Mouse (Mus musculus) embryonic facial prominence, embryonic 15.5 days (tissue): ENCODE measurements around the gene Trpv5. TPM values are rescaled to one million over a fixed set of nuclear protein-coding genes. Genes with fewer than 3 reads are reported as not detected.

Source experiments
- ATAC-seq: fragments of 200-750 bp; cut with Nextera tagmentation; 2 replicates; pipeline ENCODE4 v1.8.0; 2017; ENCODE audit warnings: low read depth, moderate TSS enrichment; ENCODE audit not compliant: insufficient number of reproducible peaks, low FRiP score, low TSS enrichment
- H3K27ac ChIP-seq: fragments of 300-500 bp; sonication (generic); replicated peaks from 2 replicates; pipeline ENCODE4 v1.5.1; 2015; ENCODE audit warnings: mild to moderate bottlenecking, inconsistent platforms
- H3K27me3 ChIP-seq: fragments of 300-500 bp; sonication (generic); 2 replicates; pipeline ENCODE4 v1.6.1; 2015; ENCODE audit warnings: inconsistent platforms
- H3K36me3 ChIP-seq: fragments of 300-500 bp; sonication (generic); 2 replicates; pipeline ENCODE4 v1.6.1; 2015; ENCODE audit warnings: mild to moderate bottlenecking, inconsistent platforms
- H3K4me1 ChIP-seq: fragments of 300-500 bp; sonication (generic); 2 replicates; pipeline ENCODE4 v1.6.1; 2015; ENCODE audit warnings: inconsistent platforms
- H3K4me2 ChIP-seq: fragments of 300-500 bp; sonication (generic); replicated peaks from 2 replicates; pipeline ENCODE4 v1.6.1; 2015; ENCODE audit warnings: mild to moderate bottlenecking, inconsistent platforms
- H3K4me3 ChIP-seq: fragments of 300-500 bp; sonication (generic); replicated peaks from 2 replicates; pipeline ENCODE4 v1.5.1; 2015; ENCODE audit warnings: mild to moderate bottlenecking, inconsistent platforms
- H3K9ac ChIP-seq: fragments of 300-500 bp; sonication (generic); 2 replicates; pipeline ENCODE4 v1.6.1; 2015; ENCODE audit warnings: inconsistent platforms
- H3K9me3 ChIP-seq: fragments of 300-500 bp; sonication (generic); replicated peaks from 2 replicates; pipeline ENCODE4 v1.6.1; 2016; ENCODE audit warnings: inconsistent platforms
- WGBS: fragments of 180-500 bp; shearing (Covaris S2); methylation state at CpG from one replicate; pipeline ENCODE4 v1.1.7; 2015; 5-methylcytosine and 5-hydroxymethylcytosine counted together
- polyA plus RNA-seq: library from polyadenylated mRNA; unstranded; fragments of >200 nt; fragmentation: Nextera tagmentation; extraction: Ambion mirVana; gene quantifications from 2 replicates; pipeline ENCODE4 v1.2.1, GENCODE M21; 2015

The Trpv5 gene
- polyA plus RNA-seq, 1 experiment from 2014 or later, result not detected

DNA sequence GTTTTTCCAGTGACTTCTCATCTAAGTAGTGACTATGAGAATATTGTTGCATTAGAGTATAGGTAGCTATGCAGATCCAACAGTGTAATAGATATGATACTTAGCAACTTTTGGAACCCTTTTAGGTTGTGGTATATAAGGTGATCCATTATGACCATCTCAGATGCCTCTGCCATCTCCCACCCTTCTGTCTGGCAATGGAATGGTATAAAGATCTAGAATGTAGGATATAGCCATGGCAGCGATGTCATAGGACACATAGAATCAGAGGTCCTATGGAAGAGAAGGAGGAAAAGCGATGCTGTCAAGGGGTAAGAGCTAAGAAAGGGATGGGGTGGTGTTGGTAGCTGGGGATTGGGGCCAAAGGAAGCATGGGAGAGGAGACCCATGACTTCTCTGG, 3.6 kb upstream of the Trpv5 start, which contains the start of gene Llcfc1:
Llcfc1 (plus strand) TSS at position 301 of the 400 bp plus-strand sequence.
- Histone ChIP-seq H3K27ac (no peak within 1 kb of the TSS), H3K9me3 (no peaks in the 10 kb centered on the region), H3K36me3 (no peaks in the 10 kb centered on the region), H3K4me2 (no peak within 1 kb of the TSS), H3K9ac (no peak within 1 kb of the TSS), H3K4me1 (no peaks in the 10 kb centered on the region), H3K4me3 (no peak within 1 kb of the TSS), H3K27me3 (no peaks in the 10 kb centered on the region)
- no peak for ATAC-seq
- 78% methylated on average over 2 of the region's 2 CpGs for WGBS

- Histone ChIP-seq H3K4me1 (no peaks in the 10 kb centered on the region), H3K27ac (no peak overlapping the region), H3K4me2 (no peak overlapping the region), H3K36me3 (no peaks in the 10 kb centered on the region), H3K27me3 (no peaks in the 10 kb centered on the region), H3K9me3 (no peaks in the 10 kb centered on the region), H3K9ac (no peak overlapping the region), H3K4me3 (no peak overlapping the region)
- no peak for ATAC-seq
- WGBS, result 71% methylated on average over 5 of the region's 5 CpGs
These were observed 1.1 kb upstream of the Trpv5 start for GRCm38 (mm10) chr6:41681656-41682055.

GRCm38 (mm10) chr6:41676530-41676929, 4.0 kb downstream of the Trpv5 start:
- ATAC-seq, result no peak
- no peaks in the 10 kb centered on the region for H3K27me3 ChIP-seq
- H3K27ac ChIP-seq, result no peak overlapping the region
- no peaks in the 10 kb centered on the region for H3K9me3 ChIP-seq
- H3K4me3 ChIP-seq, result no peak overlapping the region
- no peaks in the 10 kb centered on the region for H3K36me3 ChIP-seq
- H3K9ac ChIP-seq, result no peak overlapping the region
- no peak overlapping the region for H3K4me2 ChIP-seq
- H3K4me1 ChIP-seq, result no peaks in the 10 kb centered on the region
- WGBS, result 92% methylated on average over 2 of the region's 2 CpGs

GRCm38 (mm10) chr6:41662320-41662719, 18.2 kb downstream of the Trpv5 start:
- no peaks in the 10 kb centered on the region for H3K4me1 ChIP-seq
- ATAC-seq, result no peak
- no peak overlapping the region for H3K4me3 ChIP-seq
- 33% methylated on average over 2 of the region's 2 CpGs for WGBS
- H3K27ac ChIP-seq, result no peak overlapping the region
- H3K4me2 ChIP-seq, result no peak overlapping the region
- no peaks in the 10 kb centered on the region for H3K9me3 ChIP-seq
- H3K9ac ChIP-seq, result no peak overlapping the region
- no peaks in the 10 kb centered on the region for H3K27me3 ChIP-seq
- no peaks in the 10 kb centered on the region for H3K36me3 ChIP-seq

GRCm38 (mm10) chr6:41658487-41658886, 22.1 kb downstream of the Trpv5 start:
- Histone ChIP-seq H3K4me3 (no peak overlapping the region), H3K27ac (no peak overlapping the region)
- WGBS, result 67% methylated on average over 1 of the region's 1 CpGs

DNA sequence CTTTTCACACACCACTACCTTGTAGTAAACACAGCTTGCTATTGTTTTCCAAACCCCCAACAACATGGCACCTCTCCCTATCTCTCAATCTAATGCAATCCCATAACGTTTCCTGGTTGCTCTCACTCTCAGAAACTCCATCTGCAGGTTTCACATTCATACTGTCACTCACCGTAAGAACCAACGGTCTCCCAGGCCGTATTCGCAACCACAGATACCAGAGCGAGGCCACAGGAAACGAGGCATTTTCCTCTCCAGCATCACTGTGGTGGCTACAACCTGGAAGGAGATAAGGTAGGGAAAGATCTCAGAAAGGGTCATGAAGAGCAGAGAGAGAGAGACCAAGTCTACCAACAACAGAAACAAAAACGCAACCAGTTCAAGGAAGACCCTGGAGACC, 25.9 kb downstream of the Trpv5 start:
- no peak overlapping the region for H3K27ac ChIP-seq
- no peak for ATAC-seq
- H3K4me3 ChIP-seq, result no peak overlapping the region
- H3K36me3 ChIP-seq, result no peaks in the 10 kb centered on the region
- 83% methylated on average over 8 of the region's 8 CpGs for WGBS
- H3K9me3 ChIP-seq, result no peaks in the 10 kb centered on the region
- no peak overlapping the region for H3K4me2 ChIP-seq
- H3K9ac ChIP-seq, result no peak overlapping the region
- no peaks in the 10 kb centered on the region for H3K27me3 ChIP-seq
- H3K4me1 ChIP-seq, result no peaks in the 10 kb centered on the region

More at GRCm38 (mm10) chr6:41658487-41658886, 22.1 kb downstream of the Trpv5 start:
- H3K27me3 ChIP-seq, result no peaks in the 10 kb centered on the region
- ATAC-seq, result no peak
- no peak overlapping the region for H3K9ac ChIP-seq
- no peaks in the 10 kb centered on the region for H3K36me3 ChIP-seq
- no peaks in the 10 kb centered on the region for H3K9me3 ChIP-seq
- H3K4me1 ChIP-seq, result no peaks in the 10 kb centered on the region
- no peak overlapping the region for H3K4me2 ChIP-seq

DNA sequence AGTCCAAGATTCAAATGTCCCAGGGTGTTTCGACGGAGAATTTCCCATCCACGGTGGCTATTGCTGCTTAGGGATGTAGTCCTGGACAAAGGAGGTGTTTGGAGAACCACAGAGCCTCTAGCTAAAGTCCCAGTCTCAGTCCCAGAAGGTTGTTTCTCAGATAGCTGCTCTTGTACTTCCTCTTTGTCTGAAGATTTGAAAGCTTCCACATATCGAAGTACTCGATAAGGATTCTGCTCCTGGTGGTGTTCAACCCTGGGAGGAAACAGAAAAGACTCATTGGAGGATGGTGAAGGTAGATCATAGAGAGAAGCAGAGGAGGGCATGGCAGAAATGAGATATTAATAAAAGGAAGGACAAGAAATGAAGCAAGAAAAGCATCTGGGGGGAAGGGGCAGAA, 27.4 kb downstream of the Trpv5 start:
- 95% methylated on average over 5 of the region's 5 CpGs for WGBS
- no peak for ATAC-seq

DNA sequence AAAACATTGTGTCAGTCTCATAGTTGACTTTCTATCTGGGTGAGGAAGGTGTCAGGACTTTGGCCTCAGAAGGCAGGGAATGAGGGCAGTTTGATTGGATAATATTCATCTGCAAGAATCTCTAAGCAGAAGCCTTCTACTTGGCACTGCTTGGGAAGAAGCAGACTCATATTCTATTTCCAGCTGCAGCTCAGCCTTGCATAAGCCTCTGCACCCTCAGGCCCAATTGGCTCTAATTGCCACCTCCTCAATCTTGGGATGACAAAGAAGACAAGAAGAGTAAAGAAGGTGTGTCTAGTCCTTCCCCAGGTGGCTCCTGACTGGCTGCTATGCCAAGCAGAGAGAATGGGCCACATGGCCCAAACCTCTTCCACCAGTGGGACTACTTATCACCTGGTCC, 33.9 kb downstream of the Trpv5 start:
- no peak overlapping the region for H3K4me3 ChIP-seq
- no peak for ATAC-seq
- no peak overlapping the region for H3K27ac ChIP-seq
- H3K9me3 ChIP-seq, result no peaks in the 10 kb centered on the region
- no peaks in the 10 kb centered on the region for H3K36me3 ChIP-seq
- no peak overlapping the region for H3K4me2 ChIP-seq
- no peaks in the 10 kb centered on the region for H3K4me1 ChIP-seq
- no peaks in the 10 kb centered on the region for H3K27me3 ChIP-seq
- H3K9ac ChIP-seq, result no peak overlapping the region

More for the DNA sequence above, 27.4 kb downstream of the Trpv5 start:
- Histone ChIP-seq H3K27ac (no peak overlapping the region), H3K4me3 (no peak overlapping the region), H3K36me3 (no peaks in the 10 kb centered on the region), H3K9me3 (no peaks in the 10 kb centered on the region), H3K9ac (no peak overlapping the region), H3K27me3 (no peaks in the 10 kb centered on the region), H3K4me1 (no peaks in the 10 kb centered on the region), H3K4me2 (no peak overlapping the region)

GRCm38 (mm10) chr6:41646220-41646619, 34.3 kb downstream of the Trpv5 start:
- no peaks in the 10 kb centered on the region for H3K27me3 ChIP-seq
- H3K27ac ChIP-seq, result no peak overlapping the region
- no peaks in the 10 kb centered on the region for H3K36me3 ChIP-seq
- no peaks in the 10 kb centered on the region for H3K9me3 ChIP-seq
- no peak overlapping the region for H3K4me2 ChIP-seq
- H3K4me3 ChIP-seq, result no peak overlapping the region
- H3K9ac ChIP-seq, result no peak overlapping the region
- no peak for ATAC-seq
- WGBS, result 84% methylated on average over 3 of the region's 3 CpGs
- no peaks in the 10 kb centered on the region for H3K4me1 ChIP-seq

DNA sequence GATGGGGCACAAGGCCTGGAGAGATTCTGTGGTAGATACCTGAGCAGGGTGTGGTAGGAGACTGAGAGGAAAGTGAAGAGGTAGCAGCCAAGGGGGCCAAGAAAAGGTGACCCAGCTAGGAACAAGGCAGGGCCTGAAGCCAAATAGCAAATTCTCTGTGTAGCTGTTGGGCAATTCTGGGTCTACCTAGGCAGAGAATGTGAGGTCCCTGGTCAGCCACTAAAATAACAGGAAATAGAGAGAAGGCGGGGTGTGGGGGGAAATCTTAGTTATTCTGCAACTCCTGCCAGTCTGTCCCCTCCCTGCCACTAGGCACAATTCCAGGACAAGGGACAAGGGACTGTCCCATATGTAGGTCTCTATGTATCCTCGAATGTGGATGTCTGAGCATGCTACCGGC, 37.3 kb downstream of the Trpv5 start:
- ATAC-seq, result no peak
- H3K4me3 ChIP-seq, result no peak overlapping the region
- H3K4me2 ChIP-seq, result no peak overlapping the region
- no peak overlapping the region for H3K27ac ChIP-seq
- H3K4me1 ChIP-seq, result no peaks in the 10 kb centered on the region
- no peaks in the 10 kb centered on the region for H3K27me3 ChIP-seq
- 89% methylated on average over 3 of the region's 3 CpGs for WGBS
- no peaks in the 10 kb centered on the region for H3K9me3 ChIP-seq
- no peak overlapping the region for H3K9ac ChIP-seq
- no peaks in the 10 kb centered on the region for H3K36me3 ChIP-seq

DNA sequence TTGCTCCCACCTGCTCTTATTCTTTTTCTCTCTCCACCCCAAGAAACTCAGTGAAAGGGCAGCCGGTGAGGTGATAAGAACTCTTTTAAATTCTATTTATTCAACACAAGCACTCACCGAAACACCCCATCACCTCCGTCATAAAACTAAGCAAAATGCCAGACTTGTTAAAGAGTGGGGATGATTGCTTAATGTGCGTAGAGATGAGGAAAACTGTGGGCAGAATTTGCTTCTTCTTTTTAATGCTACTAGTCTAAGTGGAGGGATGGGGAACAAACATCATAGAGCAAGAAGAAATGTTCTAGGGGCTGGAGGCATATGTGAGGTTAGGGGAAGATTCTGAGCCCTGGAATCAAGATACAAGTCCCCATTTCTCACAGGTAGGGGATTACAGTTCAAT, 37.8 kb downstream of the Trpv5 start:
- WGBS, result 89% methylated on average over 4 of the region's 4 CpGs
- ATAC-seq, result no peak
- Histone ChIP-seq H3K9ac (no peak overlapping the region), H3K4me1 (no peaks in the 10 kb centered on the region), H3K27ac (no peak overlapping the region), H3K9me3 (no peaks in the 10 kb centered on the region), H3K4me3 (no peak overlapping the region), H3K4me2 (no peak overlapping the region), H3K36me3 (no peaks in the 10 kb centered on the region), H3K27me3 (no peaks in the 10 kb centered on the region)

GRCm38 (mm10) chr6:41641173-41641866, 39.2 kb downstream of the Trpv5 start:
- no peak for ATAC-seq
- H3K27me3 ChIP-seq, result no peaks in the 10 kb centered on the region
- H3K4me1 ChIP-seq, result no peaks in the 10 kb centered on the region
- no peak overlapping the region for H3K4me2 ChIP-seq
- 79% methylated on average over 6 of the region's 6 CpGs for WGBS
- no peak overlapping the region for H3K27ac ChIP-seq
- no peaks in the 10 kb centered on the region for H3K9me3 ChIP-seq
- H3K9ac ChIP-seq, result no peak overlapping the region
- H3K4me3 ChIP-seq, result no peak overlapping the region
- H3K36me3 ChIP-seq, result no peaks in the 10 kb centered on the region
